Mouse (Mus musculus): ENCODE data around the gene Uqcrh.

- no peak for TF ChIP-seq CTCF (IDR thresholded peaks at IDR 0.05)
- TF ChIP-seq POLR2A (IDR thresholded peaks at IDR 0.05; ENCODE audit: insufficient read depth, low read depth, low read length): no peak
Observed at GRCm38 (mm10) chr4:116097211-116097610, 22.3 kb upstream of the Uqcrh start.
